Mouse (Mus musculus) heart, postnatal 36 days (tissue): ENCODE measurements at regions not wholly inside any gene's neighbourhood (a gene's known extent, or its start where the extent isn't known, plus 50 kb on each side); places are given as distances from the start of the nearest gene placed in this dataset.

Experiments
- DNase-seq, 2 experiments: peaks; one replicate each; pipeline ENCODE4 v3.0.0; 2021 to 2022
- intact Hi-C: fragments of 180-260 bp; cut with DNase I; formaldehyde crosslinking; loops from one replicate; pipeline ENCODE4 v1.15.1; 2025

DNA sequence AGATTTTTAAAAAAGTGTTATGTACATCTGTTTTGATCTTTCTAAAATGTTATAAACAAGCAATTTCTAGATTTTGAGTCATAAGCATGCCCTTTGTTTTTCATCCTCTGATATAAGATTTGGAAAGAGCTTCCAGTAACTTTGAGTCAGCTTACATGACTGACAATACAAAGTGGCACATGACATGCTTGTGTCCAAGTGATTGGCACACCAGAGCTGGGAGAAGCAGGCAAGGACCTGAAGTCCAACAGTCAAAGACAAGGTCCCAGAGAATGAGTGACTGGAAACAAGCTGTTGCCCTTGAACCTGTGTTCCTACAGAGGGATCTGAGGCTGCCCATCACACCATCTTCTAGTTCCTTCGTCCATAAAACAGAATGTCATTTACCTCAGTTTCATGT is 708.5 kb upstream of the N6amt1 start:
- peak in 1 of 2 experiments; percentile 1 for DNase-seq
- intact Hi-C loops = loop anchor here (1.0 kb wide), 3 partner anchors 226 to 601 kb away; no protein-coding TSS in a partner anchor

DNA sequence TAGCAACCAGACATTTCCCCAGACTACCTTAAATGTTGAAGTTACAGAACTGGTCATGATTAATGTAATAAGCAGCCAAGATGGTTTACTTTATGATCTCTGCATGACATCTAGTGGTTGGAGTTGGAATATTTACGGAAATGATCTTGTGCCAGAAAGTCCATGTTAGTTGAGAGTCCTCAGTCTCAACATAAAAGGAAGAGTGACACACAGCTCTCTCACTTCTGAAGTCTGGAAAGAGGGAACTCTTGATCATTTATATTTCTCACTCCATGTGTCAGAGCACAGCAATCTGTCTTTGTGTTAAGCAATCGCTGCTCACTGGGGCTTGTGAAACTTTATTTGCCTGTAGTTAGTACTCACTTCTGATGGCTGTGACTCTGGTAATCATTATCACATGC is 709.1 kb upstream of the N6amt1 start:
- intact Hi-C loops = loop anchor here (1.0 to 5.0 kb wide), 5 partner anchors 226 to 838 kb away; no protein-coding TSS in a partner anchor
- DNase-seq = peak; percentile 7 to 37

DNA sequence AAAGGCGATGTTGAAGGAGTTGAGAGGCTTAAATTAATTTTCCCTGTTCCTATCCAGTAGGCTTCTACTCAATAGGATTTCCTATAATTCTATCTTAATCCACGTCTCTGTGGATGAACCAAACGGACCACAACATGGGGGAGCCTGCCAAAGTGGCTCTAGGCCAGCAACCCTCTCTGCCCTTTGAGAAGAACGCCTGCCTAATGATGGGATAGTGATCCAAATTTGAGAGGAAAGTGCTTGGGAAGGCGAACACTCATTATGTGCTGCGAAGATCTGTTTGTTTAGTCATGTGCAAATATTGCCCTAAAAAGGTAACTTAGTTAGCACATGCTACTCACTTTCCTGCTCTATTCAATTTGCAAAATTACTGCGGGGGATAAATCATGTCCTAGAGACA is 702.5 kb upstream of the Adamts5 start:
- no peak for DNase-seq
- intact Hi-C loops = no loop called here

DNA sequence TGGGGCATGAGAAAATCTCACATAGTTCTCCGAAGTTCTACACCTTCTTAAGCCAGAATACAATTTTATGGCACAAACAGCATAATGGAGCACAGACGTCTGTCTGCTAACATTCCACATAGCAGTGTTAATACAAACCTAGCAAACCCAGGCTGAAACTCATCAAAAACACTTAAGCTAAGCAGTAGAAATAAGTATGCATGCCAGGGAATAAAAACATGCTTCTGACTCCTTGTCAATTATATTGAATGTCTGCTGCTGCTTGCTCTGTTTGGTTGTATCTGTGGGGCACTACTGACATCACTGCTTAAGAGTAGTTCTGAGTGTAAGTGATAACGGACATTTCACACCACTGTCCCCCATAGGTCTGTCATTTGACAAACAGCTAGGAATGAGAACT is 693.4 kb upstream of the Adamts5 start:
- no peak for DNase-seq
- intact Hi-C loops = no loop called here

DNA sequence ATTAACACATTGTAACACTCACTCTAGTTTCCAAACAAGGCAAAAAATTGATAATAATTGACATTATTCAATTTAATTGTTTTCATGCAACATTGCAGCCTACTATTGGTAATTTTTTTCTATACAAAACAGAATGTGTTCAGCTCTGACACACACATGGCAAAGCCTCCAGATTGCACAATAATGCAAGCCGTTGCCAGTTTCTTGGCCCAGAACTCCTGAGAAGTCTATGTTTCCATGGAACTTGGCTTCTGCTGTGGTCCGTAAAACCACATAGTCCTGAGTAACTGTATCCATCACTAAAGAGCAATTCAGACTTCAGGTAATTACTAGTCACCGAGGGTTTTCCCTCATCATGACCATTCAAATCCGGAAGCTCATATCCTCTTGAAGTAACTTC is 684.4 kb upstream of the Adamts5 start:
- intact Hi-C loops = no loop called here
- DNase-seq = peak; percentile 28 to 42

DNA sequence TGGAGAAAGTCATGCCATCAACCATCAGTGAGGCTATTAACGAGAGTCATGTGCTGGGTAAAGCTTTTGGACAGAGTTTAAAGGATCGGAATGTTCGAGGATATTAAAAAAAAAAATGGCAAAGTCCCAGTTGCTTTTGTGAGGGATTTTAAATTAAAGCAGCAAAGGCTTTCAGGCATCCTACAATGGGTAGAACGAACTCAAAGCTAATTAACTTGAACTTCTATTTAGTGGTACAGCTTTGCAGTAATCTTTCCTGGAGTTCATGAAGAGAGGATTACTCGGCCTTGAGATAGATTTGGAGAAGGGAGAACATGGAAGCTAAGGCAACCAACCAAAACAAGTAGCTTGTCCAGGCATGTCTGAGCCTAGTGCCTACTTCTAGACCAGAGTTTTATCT is 676.7 kb upstream of the Adamts5 start:
- intact Hi-C loops = no loop called here
- DNase-seq = no peak

DNA sequence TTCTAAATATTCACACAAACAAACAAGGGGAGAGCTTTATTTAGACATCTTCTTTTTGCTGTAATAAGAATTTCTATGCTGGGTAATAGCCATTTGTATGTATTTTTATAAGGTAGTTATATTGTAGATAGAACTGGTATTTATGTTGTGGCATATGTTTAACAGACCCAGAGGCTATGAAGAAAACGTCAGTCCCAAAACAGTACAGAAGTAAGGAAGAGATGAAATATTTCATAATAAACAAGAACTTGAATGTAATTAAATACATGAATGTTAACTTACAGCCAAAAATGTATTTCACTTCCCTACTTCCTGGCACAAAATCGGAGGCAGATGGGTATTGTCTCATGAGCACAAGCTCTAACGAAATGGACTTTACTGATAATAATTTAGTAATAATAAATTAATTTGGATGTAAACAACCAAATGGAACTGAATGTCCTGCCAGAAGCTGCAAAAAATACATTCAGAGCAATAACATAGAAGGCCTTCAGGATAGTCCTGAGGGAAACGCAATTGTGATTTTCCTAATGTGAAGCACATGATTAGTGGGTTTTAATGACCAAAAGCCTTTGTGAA is 645.9 kb upstream of the Adamts5 start:
- no peak for DNase-seq
- intact Hi-C loops = no loop called here

DNA sequence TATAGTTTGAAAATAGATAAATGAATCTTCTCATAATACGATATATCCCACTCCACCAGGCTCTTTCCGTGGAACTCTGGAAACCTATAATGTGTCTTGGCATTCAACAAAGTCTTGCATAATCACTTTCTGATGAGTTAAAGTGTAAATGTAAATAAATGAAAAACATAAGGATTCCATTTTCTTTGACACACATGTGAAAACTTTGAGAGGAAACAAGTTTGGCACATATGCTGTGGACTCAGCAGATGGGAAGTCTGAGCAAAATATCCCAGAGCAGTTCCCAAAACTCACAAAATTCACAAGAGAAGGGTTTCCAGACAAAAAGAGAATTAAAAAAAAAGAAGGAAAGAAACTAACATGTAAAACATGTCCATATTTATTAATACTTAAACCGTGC is 645.3 kb upstream of the Adamts5 start:
- intact Hi-C loops = no loop called here
- DNase-seq = no peak

DNA sequence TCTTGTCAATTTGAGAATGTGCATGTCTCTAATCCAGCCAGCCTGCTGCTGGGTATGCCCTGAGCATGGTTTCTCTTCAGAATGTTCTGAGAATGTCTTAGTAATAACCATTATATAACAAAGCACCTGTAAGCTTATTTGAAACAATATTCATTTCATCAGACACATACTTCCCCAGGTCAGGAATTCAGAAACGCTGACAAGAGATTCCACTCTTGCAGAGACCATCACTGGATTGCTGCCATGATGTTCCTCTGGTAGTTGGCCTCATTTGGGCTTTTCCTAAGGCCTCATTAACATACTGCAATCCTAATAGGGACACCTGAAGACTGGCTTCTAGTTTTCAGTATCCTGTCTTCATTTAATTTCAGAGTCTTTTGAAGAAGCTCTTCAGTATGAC is 642.5 kb upstream of the Adamts5 start:
- DNase-seq = no peak
- intact Hi-C loops = no loop called here

DNA sequence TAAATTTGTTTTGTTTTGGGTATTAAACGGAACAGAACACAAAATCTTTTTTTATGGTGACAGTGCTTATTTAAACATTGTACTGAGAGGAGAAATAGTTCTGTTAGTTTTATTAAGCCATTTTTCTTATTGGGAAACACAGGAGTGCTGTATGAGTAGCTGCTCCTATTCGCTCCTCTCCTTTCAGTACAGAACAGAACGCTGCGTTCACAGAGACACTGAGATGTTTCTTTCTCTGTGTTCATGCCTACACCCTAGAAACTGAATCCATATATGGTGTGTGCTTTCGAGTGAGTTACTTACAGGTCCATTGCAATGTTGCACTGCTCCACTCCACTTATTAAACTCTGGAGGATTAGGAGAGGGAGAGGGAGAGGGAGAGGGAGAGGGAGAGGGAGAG is 634.9 kb upstream of the Adamts5 start:
- no peak for DNase-seq
- intact Hi-C loops = no loop called here

DNA sequence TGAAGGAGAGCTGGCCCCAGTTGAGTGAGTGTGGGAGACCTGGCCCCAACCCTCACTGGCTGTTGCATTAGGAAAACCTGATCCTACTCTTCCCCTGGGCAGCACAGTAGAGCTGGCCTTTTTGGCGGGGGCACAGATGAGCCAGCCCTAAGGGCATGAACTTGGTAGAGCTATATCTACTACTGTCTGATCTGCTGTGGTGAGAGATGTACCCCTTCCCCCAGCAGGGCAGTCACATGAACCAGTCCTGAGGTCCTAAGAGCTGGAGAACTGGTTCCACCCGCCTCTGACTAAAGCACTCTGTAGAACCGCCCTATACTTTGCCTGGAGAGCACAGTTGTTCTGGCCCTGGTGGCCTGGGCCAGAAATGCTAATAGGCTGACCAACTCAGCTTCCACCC is 622.5 kb upstream of the Adamts5 start:
- no peak for DNase-seq
- intact Hi-C loops = no loop called here

DNA sequence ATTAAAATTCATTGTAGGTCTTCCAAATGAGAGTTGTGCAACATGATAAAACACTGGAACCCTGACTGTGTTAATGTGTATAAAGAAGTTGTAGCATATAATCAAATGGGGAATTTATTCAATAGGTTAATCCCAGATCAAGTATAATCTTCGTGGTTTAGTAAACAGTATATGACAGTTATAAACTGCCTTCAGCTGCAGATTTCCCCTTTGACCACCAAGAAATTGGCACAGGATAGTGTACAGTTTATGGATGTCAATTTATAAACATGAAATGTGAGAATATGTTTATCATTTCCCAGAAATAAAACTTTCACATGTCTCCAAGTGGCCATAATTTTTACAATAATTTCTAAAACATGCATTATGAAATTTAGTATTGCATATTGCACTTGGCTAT is 615.3 kb upstream of the Adamts5 start:
- intact Hi-C loops = no loop called here
- DNase-seq = no peak

DNA sequence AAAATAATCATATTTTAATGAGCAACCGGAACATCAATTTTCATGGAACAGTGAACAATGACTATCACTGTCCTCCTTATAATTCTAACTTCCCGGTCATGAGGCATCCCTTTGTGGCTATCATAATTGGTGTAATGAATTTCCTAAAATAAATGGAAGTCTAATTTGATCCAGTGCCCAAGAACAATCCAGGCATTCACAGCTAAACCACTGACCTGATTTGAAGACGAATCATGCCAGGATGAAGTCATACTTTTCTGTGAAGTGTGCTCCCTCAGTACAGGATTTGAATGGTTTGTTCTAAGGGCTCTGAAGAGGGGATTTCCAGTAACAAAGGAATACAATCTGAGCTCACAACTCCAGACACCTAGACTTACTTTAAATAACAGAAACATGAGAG is 614.5 kb upstream of the Adamts5 start:
- DNase-seq = no peak
- intact Hi-C loops = no loop called here

DNA sequence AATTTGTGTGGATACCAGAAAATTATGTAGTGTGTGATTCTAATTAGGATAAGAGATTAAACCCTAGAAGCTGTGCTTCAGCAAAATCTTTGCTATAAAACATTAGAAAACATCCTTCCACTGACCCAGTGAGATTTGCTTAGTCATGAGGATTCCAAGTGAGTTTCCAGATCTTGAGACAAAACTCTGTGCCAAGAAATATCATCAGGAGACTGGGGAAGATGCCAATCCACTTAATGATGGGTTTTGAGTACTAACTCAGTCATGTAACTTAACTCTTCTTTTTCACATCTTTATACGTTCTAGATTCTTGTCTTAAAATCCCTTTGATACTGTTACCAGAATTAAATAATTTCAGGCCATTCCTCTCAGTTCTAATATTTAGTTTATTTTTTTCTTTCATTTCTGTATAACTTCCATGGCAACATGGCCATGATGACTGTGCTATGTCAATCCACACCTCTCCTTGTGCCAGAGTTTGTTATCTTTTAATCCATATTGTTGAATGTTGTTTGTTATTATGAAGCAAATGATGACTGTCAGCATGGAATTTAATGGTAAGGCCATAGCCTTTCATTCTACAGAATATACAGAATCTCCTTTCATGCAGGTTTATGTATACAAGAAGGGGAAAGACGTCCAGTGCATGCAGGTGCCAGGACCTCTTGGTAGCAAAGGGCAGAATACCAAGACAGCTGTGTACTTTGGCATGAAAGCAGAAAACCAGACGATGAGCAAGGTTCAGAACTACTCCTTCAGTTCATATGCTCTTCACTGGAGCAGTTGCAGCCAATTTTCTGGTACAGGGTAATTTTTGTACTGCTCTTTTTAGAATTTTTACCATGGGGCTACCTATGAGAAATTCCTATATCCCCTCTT is 599.7 kb upstream of the Adamts5 start:
- peak; percentile 6 to 22 for DNase-seq

DNA sequence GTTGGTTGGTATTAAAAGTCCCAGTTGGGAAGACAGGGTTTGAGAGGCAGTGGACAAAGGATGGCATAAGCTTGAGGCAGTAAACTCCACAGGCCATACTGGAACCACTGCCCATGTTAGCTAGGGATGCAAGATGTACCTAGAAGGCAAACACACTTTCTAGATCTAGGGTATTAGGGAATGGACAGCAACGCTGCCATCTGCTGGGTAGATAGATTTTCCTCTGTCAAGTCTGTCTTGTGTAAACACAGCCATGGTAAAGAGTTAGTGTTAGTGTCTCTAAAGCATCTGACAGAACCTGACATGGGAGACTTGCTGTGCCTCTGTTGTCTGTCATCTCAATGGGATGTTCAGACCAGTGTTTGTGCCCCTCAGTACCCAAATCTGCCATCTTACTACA is 573.5 kb upstream of the Adamts5 start:
- intact Hi-C loops = loop anchor here (5.0 kb wide), 1 partner anchor 668 kb away; no protein-coding TSS in a partner anchor
- no peak for DNase-seq

More for the DNA sequence above, 599.7 kb upstream of the Adamts5 start:
- intact Hi-C loops = no loop called here

DNA sequence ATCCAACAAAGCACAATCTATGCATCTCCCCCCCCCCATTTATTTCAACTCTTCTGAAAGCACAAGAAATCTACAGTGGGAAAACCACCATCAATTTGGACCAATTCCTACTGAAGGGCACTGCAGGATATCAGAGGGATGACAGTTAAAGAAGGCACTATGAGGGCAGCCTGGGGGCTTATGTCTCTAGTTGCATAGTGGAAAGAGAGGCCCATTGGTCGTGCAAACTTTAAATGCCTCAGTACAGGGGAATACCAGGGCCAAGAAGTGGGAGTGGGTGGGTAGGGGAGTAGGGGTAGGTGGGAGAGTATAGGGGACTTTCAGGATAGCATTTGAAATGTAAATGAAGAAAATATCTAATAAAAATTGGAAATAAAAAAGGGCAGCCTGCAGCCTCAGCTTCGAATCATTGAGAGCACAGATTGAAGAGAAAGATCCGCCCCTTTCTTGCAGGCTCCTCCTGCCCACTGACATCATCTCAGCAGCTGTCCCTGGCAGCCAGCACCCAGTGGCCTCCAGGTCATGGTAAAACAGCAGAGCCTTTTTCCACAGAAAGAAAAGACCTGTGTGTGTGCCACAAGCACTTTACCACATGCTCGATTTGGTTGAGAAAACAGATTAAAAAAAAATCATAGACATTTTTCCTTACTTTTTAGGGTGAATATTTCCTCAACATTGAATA is 571.6 kb upstream of the Adamts5 start:
- intact Hi-C loops = no loop called here
- peak in 1 of 2 experiments; percentile 6 for DNase-seq

DNA sequence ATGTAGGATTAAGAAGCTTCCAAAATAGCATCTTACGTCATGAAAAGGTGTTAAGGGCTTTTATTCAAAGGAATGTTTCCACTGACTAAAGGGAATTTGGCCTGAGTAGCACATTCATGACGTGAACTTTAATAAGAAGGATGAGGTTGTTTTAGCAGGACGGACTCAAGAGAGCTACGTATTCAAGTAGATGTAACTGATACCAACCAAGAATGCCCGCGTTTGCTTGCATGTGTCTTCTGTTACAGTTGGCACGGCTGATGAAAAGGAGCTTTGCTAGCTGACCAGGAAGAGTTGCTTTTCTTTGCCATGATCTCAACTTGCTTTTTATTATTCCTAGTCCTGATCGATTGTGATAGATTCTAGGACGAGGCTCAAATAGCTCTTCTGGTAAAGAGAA is 559.4 kb upstream of the Adamts5 start:
- intact Hi-C loops = no loop called here
- DNase-seq = no peak

DNA sequence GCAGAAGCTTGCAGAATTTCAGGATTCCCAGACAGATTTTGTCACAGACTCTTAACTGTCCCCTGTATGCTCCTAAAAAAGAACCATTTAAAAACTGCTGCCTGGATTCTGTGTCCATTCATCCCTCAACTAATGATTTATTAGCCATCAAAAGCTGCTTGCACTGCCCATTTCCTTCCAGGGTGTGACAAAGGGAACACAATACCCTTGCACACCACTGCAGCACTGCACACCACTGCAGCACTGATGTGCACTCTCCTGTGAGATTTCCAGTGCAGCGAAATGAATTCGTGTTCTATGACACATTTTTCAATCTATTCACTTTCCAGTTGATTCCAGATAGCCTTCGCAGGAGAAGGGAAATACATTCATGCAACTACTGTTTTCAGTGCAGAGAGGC is 555.0 kb upstream of the Adamts5 start:
- DNase-seq = no peak
- intact Hi-C loops = loop anchor here (10.0 kb wide), 1 partner anchor 588 kb away; no protein-coding TSS in a partner anchor

DNA sequence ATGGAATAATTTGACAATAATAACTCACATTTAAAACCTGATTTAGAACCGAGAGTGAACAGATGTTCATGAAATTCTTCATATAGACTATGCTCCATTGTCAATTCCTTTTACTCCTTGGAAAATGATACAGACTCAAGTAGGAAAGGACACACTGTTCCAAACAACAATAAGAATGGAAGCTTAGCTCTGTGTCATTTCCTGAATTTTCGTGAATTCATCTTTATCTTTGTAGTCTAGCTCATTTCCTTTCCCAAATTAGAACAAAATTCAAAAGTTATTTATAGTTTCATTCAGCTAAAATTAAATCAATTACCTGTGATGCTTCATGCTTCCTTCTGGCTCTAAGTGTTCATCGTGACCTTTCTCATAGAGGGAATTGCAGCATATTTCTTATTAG is 553.2 kb upstream of the Adamts5 start:
- no peak for DNase-seq

DNA sequence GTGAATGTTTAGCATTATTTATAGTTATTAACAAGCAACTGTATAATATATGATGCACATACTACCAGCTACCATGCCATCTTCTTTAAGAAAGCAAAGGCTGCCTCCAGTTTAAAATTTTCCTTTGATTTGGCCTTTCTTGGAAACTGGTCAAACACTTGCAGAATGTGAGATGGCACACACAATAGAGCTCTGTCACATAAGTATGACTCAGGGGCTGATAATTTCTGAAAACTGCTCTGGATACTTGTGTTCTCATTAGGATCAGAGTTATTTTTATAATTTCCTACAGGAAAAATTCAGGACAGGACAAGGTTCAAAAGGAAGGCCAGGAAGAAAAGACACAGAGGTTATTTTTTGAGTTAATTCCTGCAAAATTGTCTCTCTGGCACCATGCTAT is 552.4 kb upstream of the Adamts5 start:
- intact Hi-C loops = loop anchor here (10.0 kb wide), 1 partner anchor 591 kb away; no protein-coding TSS in a partner anchor
- DNase-seq = no peak

More for the DNA sequence above, 553.2 kb upstream of the Adamts5 start:
- intact Hi-C loops = loop anchor here (10.0 kb wide), 1 partner anchor 590 kb away; no protein-coding TSS in a partner anchor

DNA sequence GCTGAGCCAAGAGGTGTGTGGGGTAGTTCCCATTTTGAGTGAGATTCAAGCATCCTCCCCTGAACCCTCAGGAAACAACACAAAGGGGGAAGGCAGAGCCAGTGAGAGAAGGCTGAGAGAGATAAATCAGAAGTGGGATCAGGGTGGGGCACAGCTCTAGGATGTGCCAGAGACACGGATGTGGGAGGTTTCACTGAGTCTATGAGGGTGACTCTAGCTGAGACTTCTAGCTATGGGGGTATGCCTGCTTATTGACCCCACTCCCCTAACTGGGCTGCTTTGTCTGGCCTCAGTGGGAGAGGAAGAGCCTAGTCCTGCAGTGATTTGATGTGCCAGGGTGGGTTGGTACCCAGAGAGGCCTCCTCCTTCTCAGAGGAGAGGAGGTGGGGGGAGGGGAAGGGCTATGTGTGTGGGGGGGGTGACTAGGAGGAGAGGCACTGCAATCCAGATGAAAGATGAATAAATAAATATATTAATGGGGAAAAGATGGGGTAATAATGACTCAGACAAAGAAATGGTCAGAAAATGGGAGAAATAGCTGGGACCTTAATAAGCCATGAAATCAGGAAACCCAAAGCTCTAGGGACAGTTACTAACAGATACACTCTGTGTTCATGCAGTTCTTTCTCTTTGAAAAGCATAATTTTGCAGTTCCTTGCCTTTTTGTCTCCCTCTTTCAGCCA is 547.0 kb upstream of the Adamts5 start:
- intact Hi-C loops = loop anchor here (10.0 kb wide), 1 partner anchor 686 kb away; no protein-coding TSS in a partner anchor
- no peak for DNase-seq
